Mouse (Mus musculus) layer of hippocampus, adult 2 months (tissue): Measurements from ENCODE around the gene Ift140. TPM values are rescaled to one million over a fixed set of nuclear protein-coding genes. Genes with fewer than 3 reads are reported as not detected.
"Not testable (repeated sequence)": the region's sequence is repeated elsewhere in the genome, so short reads cannot be mapped to it uniquely, and the experiment has no call there.

Source experiments
- DNase-seq, 2 experiments: peaks; one replicate each; pipeline ENCODE4 v3.0.0; 2022; ENCODE audit warnings: low spot score in 2 of 2
- H3K27ac ChIP-seq: fragments of 200-600 bp; 2 replicates; pipeline ENCODE4 v1.8.1; 2022
- H3K4me3 ChIP-seq: fragments of 200-600 bp; 2 replicates; pipeline ENCODE4 v1.8.1; 2022; ENCODE audit warnings: mild to moderate bottlenecking
- CTCF ChIP-seq: fragments of 200-600 bp; conservative IDR thresholded peaks from 2 replicates; pipeline ENCODE4 v1.8.1; 2022; ENCODE audit warnings: antibody characterized with exemption, mild to moderate bottlenecking, moderate library complexity
- total RNA-seq, 2 experiments: library from RNA; stranded (reverse); gene quantifications; 2 replicates each; pipeline ENCODE4 v1.2.3; 2021

The Ift140 gene
- total RNA-seq, 2 experiments from 2014 or later, result 23.5 to 25.0 TPM

DNA sequence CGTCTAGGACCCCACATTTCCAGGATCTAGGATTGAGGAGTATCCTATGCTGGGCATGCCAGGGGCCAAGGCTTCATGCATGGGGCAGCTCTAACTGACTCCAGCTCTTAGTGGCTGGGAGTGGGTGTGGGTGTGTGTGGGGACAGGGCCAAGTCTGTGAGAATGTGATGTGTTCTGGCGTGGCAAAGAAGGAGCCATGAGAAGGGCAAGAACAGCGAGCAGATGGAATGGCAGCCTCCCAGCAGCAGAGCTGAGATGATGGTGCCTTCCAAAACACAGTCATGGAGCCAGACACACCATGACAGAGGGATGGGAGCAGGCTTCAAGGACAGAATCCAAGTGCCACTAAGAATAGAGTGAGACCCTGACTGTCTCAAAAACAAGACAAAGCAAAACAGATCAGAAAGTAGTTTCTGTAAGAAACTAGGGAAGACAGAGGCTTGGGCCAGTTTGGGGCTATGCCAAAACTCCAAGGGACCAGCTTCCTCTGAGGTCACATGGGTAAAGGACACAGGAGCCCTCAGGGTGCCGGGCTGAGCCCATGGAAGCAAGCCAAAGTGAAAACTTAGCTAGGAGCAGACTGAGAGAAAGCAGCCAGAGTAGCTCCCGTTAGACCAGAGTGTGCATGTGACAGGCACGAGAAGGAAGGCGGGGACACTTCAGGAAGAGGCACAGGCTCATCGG is 96.0 kb downstream of the Ift140 start:
- DNase-seq, result peak; percentile 37 to 69
- Histone ChIP-seq H3K4me3 (no peak overlapping the region), H3K27ac (peak overlapping the region; percentile 76)
- no peak for TF ChIP-seq CTCF

DNA sequence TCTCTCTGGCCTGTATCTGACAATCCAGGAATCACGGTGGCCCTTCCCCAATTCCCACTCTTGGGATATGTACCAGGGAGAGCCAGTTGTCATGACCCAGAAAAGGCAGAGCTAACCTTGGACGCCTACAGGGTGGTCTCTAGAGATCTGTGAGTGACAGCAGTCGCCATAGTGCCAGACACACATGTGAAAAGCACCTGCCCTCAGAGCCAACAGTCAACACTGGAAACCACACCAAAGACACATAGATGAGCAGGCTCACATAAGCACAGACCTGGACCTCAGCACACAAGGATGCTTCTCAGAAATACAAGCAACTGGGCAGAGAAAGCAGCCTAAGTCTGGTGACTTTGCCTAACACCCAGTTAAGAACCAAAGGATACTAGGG is 96.5 kb downstream of the Ift140 start:
- DNase-seq, result no peak
- TF ChIP-seq CTCF, result no peak
- H3K27ac ChIP-seq, result peak overlapping the region; percentile 76
- H3K4me3 ChIP-seq, result no peak overlapping the region

DNA sequence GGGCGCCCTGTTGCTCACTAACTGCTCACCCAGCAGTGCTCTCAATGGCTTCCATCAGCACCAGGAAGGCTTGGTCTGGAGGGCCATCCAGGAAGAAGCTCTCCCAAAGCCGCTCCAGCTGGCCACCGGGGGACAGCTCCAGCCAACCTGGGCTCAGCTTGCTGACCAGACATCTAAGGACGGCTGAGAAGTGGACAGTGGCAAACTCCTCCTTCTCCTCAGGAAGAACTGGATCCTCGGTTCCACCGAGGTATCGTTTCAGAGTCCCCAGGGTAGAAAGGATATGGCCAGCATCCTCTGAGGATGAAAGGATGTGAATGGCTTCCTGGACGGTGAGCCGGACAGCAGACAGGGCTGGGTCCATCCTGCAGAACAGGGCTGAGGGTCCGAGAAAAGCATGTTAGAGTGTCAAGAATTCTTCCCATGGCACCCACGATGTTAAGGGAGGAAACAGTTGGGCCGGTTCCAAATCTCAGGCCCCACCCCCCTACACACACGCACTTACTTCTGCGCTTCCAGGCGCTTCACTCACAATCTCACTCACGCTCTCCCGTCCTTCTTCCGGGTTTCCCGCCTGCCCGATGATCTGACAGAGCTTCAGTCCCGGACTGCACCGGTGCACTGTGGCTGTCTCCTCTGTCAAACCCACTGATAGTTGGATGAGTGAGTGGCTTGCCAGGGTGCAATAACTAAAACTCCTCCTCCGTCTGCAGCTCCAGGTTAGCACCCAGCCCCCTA is 99.2 kb downstream of the Ift140 start:
- peak overlapping the region; percentile 75 for H3K4me3 ChIP-seq
- no peak for TF ChIP-seq CTCF
- H3K27ac ChIP-seq, result peak overlapping the region; percentile 97
- DNase-seq, result no peak

DNA sequence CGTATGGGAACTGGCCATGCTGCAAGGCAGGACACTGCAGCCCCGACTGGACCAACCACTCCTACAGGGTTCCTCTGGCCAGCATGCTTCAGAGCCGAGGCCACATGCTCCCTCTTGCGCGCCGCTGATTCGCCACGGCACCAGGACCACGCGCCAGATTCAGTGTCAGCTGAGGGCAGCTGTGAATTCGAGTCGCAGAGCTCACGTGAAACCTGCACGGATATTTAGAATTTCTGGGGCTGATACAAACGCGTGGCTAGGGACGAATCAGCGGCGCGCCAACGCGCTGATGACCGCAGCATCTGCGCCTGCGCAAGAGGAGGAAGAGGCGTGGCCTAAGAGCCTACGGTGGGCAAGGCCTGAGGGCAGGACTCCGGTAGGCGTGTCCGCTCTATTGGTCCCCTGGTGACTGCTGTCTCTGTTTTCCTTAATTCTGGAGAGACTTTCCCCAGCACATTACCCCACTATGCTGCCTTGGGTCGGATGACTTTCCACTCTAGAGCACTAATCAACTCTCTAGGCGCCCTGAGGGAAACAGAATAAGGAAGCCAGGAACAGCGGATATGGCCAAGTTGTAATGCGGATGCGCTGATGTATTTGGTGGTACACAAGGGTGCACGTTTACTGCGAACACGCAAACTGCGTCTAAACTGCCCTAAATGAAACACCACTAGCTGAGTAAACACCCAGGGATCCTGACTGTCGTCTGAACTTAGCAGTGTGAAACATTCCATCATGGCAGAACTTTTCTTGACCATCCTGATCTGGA is 100.0 kb downstream of the Ift140 start, which contains the start of gene Telo2:
Telo2 (minus strand) TSS at position 304 of the 769 bp plus-strand sequence.
- peak; percentile 88 to 91 for DNase-seq
- H3K27ac ChIP-seq, result peak within 1 kb of the TSS; percentile 97
- H3K4me3 ChIP-seq, result peak within 1 kb of the TSS; percentile 75
- no peak for TF ChIP-seq CTCF

DNA sequence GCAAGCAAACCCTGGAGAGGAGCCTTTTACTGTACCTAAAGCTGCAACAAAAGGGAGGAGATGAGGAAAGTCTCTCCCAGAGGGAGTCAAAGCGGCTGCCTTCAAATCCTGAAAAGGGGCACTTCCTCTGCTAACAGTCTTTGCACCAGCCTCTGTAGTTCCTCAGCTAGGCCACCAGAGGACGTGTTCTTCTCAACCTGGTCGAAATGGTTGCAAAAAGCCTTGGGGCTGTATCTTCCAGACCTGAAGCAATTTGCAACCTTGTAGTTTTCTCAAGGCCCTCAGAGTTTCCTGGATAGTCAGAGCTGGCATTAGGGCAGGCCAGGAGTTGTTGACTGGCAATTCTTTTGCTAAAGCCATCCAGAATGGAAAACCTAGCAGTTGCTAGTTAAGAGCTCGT is 101.4 kb downstream of the Ift140 start:
- TF ChIP-seq CTCF, result peak; percentile 84
- DNase-seq, result no peak

DNA sequence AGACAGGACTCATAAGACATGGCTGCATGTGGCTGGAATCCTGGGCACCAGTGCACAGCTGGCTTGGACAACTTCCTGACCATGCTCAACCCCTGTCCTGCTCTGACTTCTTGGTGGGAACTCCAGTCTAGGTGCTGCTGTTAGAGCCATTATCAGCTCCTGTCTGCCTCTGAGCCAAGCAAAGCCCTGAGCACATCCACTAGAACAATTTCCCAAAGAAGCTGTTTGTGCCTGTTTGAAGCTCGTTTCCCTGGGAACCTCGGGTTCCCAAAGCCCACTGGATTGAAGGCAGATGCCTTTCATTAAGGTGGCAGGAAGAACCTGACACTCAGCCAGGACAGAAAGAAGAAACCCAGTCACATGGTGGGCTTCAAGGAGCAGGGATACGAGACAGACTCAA is 104.5 kb downstream of the Ift140 start, which contains the start of gene Ptx4:
Ptx4 (plus strand) TSS at position 355 of the 400 bp plus-strand sequence.
- Histone ChIP-seq H3K27ac (peak within 1 kb of the TSS; percentile 72), H3K4me3 (no peak within 1 kb of the TSS)
- no peak for DNase-seq
- TF ChIP-seq CTCF, result no peak

More for the DNA sequence above, 101.4 kb downstream of the Ift140 start:
- H3K27ac ChIP-seq, result no peak overlapping the region
- no peak overlapping the region for H3K4me3 ChIP-seq

DNA sequence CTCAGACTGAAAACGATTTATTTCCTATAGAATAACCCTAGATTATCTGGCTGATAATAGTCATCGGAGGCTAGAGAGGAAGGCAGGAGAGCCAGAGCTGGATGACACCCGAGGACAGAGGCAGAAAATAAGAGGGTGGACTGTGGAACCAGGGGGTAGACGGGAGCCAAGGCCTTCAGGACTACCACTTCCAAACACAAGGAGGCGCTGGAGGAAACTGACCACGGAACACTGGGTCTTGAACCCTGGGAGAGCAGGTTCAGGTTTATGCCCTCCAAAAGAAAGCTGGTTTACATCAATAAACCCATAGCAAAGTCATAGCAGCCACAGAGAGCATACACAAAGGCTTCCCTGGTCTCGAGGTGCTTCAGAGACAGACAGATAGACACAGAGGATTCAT is 108.1 kb downstream of the Ift140 start:
- peak; percentile 65 for TF ChIP-seq CTCF
- no peak for DNase-seq
- no peak overlapping the region for H3K27ac ChIP-seq
- no peak overlapping the region for H3K4me3 ChIP-seq

DNA sequence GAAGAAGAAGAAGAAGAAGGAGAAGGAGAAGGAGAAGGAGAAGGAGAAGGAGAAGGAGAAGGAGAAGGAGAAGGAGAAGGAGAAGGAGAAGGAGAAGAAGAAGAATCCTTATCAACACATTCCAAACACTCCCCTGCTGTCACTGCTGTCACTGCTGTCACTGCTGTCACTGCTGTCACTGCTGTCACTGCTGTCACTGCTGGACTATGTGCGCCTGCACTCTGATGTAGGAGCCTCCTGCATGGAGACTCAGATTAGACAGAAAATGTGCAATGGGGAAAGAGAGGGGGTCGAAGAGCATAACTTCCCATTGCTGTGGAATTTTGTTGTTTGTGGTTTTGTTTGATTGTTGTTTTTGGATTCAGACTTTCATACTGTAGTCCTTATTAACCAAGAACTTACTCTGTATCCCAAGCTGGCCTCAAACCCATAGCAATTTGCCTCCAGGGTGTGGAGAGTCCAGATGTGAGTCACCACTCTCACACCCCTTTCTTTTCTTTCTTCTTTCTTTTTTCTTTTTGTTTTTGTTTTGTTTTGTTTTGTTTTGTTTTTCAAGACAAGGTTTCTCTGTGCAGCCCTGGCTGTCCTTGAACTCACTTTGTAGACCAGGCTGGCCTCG is 109.7 kb downstream of the Ift140 start:
- H3K27ac ChIP-seq, DNase-seq, H3K4me3 ChIP-seq: not testable (repeated sequence)

DNA sequence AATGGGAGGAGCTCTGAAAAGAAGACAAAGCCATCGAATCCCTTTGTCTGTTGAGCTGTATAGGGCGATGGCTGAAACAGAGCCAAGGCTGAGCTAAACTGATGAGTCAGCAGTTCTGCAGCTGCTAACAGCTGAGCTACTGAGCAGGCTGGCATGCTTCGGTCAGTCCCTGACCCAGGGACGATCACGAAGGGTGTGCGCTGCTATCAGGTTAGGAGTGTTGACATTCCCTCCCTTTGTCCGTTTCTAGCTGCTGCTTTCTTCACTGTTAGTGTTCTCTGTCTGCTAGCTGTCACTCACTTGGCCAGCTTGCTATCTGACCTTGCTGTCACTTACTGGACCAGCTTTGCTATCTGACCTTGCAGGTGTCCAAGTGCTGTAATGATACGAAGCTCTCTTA is 111.2 kb downstream of the Ift140 start:
- H3K4me3 ChIP-seq, result no peak overlapping the region
- H3K27ac ChIP-seq, result no peak overlapping the region
- DNase-seq, result no peak
- no peak for TF ChIP-seq CTCF

DNA sequence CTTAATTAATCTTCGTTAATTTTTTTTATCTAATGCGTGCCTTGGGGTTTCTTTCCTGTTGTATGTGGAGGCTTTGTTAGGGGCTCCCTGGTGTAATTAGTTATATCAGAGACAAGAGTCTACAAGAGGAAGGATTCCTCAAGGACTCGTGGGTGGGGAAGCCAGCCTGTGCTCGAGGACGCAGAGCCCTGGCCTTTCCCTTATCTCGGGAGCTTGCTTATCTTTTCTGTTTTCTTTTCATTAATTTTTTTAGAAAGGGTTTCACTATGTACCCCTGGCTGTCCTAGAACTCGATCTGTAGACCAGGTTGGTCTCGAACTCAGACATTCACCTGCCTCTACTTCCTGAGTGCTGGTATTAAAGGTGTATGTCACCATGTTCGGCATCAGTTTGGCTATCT is 111.8 kb downstream of the Ift140 start:
- H3K27ac ChIP-seq, result no peak overlapping the region
- no peak for DNase-seq
- no peak for TF ChIP-seq CTCF
- no peak overlapping the region for H3K4me3 ChIP-seq

DNA sequence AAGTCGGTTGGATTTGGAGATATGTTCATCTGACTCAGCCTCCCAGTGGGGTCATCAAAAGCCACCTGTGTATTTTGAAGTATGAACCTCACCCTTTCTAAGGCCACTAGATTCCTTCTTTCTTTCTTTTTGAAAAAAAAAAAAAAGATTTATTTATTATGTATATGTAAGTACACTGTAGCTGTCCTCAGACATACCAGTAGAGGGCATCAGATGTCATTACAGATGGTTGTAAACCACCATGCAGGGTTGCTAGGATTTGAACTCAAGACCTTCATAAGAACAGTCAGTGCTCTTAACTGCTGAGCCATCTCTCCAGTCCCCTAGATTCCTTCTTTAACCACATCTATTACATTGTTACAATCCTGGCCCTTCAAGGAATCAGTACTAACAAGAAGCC is 114.2 kb downstream of the Ift140 start:
- Histone ChIP-seq H3K27ac (no peak overlapping the region), H3K4me3 (no peak overlapping the region)
- peak; percentile 56 for TF ChIP-seq CTCF
- no peak for DNase-seq

DNA sequence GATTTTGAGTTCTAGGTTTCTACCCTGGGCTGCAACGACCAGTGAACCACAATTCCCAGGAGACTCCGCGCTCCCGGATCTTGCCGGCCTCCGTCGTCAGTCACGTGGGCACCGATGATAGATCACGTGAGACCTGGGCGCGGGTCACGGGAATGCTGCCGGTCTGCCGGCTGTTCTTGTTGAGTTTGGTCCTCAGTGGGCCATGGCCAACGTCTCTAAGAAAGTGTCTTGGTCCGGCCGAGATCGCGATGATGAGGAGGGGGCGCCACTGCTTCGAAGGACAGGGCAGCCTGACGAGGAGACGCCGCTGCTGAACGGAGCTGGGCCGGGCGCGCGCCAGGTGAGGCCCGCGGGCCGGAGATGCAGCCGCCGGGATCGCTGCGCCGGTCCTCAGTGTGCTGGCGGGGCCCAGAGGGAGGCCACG is 117.4 kb downstream of the Ift140 start, which contains the start of gene Clcn7:
Clcn7 (plus strand) TSS at position 117 of the 424 bp plus-strand sequence.
- DNase-seq, result peak; percentile 93 to 95
- H3K27ac ChIP-seq, result peak within 1 kb of the TSS; percentile 90
- peak within 1 kb of the TSS; percentile 84 for H3K4me3 ChIP-seq
- TF ChIP-seq CTCF, result no peak

DNA sequence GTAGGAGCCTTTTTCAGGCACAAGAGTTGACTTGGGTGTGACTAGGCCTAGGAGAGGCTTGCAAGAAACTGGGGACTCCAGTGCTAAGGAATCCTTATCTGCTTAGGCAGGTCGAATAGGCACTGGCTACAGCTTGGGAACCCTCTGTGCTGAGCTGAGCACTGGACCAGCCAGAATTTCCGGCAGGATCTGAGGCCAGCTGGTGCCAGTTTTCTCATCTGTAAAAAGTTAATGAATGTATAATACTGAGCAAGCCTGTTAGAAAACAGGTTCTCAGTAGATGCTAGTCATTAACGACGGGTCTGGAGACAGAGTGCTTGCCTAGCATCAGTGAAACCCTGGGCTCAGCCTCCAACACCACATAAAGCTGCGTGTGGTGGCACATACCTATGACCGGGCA is 119.7 kb downstream of the Ift140 start:
- H3K27ac ChIP-seq, result no peak overlapping the region
- no peak for DNase-seq
- no peak overlapping the region for H3K4me3 ChIP-seq
- no peak for TF ChIP-seq CTCF
